Mouse (Mus musculus): ENCODE results near the gene Eno3. TPM values are rescaled to one million over a fixed set of nuclear protein-coding genes. Genes with fewer than 3 reads are reported as not detected.
A peak's percentile ranks its signal among the peaks of the same experiment; 100 is the strongest.

The Eno3 gene
- polyA plus RNA-seq, 1 experiment: 75.8 TPM

DNA sequence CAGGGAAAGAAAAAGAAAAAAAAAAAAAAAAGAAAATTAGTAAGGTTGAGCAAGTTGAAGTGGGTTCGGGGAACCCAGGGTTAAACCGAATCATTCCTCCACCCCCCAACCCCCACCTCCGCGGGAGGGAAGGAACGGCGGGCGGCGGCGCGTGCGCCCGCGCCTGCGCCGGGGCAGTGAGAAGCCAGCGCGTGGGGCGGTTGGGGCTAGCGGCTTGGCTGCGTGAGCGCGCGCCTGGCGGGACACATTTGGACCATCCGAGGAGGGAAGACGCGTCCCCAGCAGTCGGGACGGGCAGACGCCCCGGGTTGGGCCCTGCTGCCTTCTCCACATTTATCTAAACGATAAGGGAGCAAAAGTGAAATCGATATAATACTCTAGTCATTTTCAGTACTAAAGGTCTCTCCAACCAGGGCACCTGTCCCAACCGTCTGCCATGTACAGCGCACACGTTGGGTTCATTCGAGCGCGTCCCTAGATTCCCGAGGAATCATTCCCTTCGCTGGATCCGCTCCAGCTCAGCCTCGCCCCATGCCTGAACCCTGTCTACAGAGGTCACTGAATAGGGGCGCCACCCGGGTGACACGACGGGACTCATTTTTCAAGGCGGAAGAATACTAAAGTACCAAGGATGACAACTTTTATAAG lies 2.0 kb upstream of the Eno3 start:
- under 1% methylated on average over 48 of the region's 48 CpGs for WGBS
- TF ChIP-seq POLR2A (IDR thresholded peaks at IDR 0.05; ENCODE audit: control insufficient read depth, extremely low read depth, insufficient read depth, low read length, poor library complexity) (peak; percentile 78), CTCF (IDR thresholded peaks at IDR 0.05; ENCODE audit: borderline replicate concordance, control insufficient read depth, extremely low read depth, insufficient read depth, low read length, poor library complexity) (no peak)
- peak overlapping the region; percentile 97 for H3K27ac ChIP-seq (ENCODE audit: control insufficient read depth, insufficient read depth, low read length)
- H3K27me3 ChIP-seq (ENCODE audit: control insufficient read depth, insufficient read depth, low read length): no peaks in the 10 kb centered on the region
- H3K36me3 ChIP-seq (ENCODE audit: control insufficient read depth, insufficient read depth, low read length): peaks cover 30% of the 10 kb centered on the region
- peak overlapping the region; percentile 100 for H3K4me3 ChIP-seq (ENCODE audit: control insufficient read depth, insufficient read depth, low read length)
- DNase-seq: peak; percentile 78
- peaks cover 46% of the 10 kb centered on the region for H3K4me1 ChIP-seq (replicated peaks; ENCODE audit: control insufficient read depth, insufficient read depth, low read length)

GRCm38 (mm10) chr11:70655571-70656455 lies 1.2 kb upstream of the Eno3 start:
- H3K4me1 ChIP-seq (replicated peaks; ENCODE audit: control insufficient read depth, insufficient read depth, low read length): peaks cover 40% of the 10 kb centered on the region
- H3K36me3 ChIP-seq (ENCODE audit: control insufficient read depth, insufficient read depth, low read length): peaks cover 23% of the 10 kb centered on the region
- peak overlapping the region; percentile 97 for H3K27ac ChIP-seq (ENCODE audit: control insufficient read depth, insufficient read depth, low read length)
- H3K4me3 ChIP-seq (ENCODE audit: control insufficient read depth, insufficient read depth, low read length): peak overlapping the region; percentile 100
- 5% methylated on average over 60 of the region's 61 CpGs for WGBS
- peak; percentile 66 for DNase-seq
- H3K27me3 ChIP-seq (ENCODE audit: control insufficient read depth, insufficient read depth, low read length): no peaks in the 10 kb centered on the region
- TF ChIP-seq POLR2A (IDR thresholded peaks at IDR 0.05; ENCODE audit: control insufficient read depth, extremely low read depth, insufficient read depth, low read length, poor library complexity) (no peak), CTCF (IDR thresholded peaks at IDR 0.05; ENCODE audit: borderline replicate concordance, control insufficient read depth, extremely low read depth, insufficient read depth, low read length, poor library complexity) (no peak)

- Histone ChIP-seq H3K27me3 (ENCODE audit: control insufficient read depth, insufficient read depth, low read length) (no peaks in the 10 kb centered on the region), H3K27ac (ENCODE audit: control insufficient read depth, insufficient read depth, low read length) (peak overlapping the region; percentile 97; the same call in 1 of the 2 replicates), H3K36me3 (ENCODE audit: control insufficient read depth, insufficient read depth, low read length) (peaks cover 16% of the 10 kb centered on the region), H3K4me3 (ENCODE audit: control insufficient read depth, insufficient read depth, low read length) (peak overlapping the region; percentile 100), H3K4me1 (replicated peaks; ENCODE audit: control insufficient read depth, insufficient read depth, low read length) (peaks cover 35% of the 10 kb centered on the region)
- peak; percentile 16 for DNase-seq
- TF ChIP-seq POLR2A (IDR thresholded peaks at IDR 0.05; ENCODE audit: control insufficient read depth, extremely low read depth, insufficient read depth, low read length, poor library complexity): no peak
- TF ChIP-seq CTCF (IDR thresholded peaks at IDR 0.05; ENCODE audit: borderline replicate concordance, control insufficient read depth, extremely low read depth, insufficient read depth, low read length, poor library complexity): no peak
- 74% methylated on average over 16 of the region's 16 CpGs for WGBS
These were observed 510 bp upstream of the Eno3 start for GRCm38 (mm10) chr11:70656456-70656927.

DNA sequence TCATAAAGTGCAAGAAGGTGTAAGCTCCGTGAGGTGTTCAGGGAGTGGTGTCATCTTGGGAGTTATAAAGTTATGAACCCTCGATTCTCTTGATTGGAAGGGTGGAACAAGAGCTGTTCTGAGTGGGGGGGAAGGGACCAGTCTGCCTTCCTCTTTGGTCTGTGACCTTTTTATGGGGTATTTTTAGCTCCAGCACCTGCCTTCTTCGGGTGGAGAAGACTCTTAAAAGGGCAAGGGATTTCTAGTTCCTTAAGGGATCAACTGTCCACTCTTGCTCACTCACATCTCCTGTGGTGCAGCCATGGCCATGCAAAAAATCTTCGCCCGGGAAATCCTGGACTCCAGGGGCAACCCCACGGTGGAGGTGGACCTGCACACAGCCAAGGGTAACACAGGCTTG lies 571 bp downstream of the Eno3 start:
- TF ChIP-seq CTCF (IDR thresholded peaks at IDR 0.05; ENCODE audit: borderline replicate concordance, control insufficient read depth, extremely low read depth, insufficient read depth, low read length, poor library complexity) (no peak), POLR2A (IDR thresholded peaks at IDR 0.05; ENCODE audit: control insufficient read depth, extremely low read depth, insufficient read depth, low read length, poor library complexity) (no peak)
- H3K4me3 ChIP-seq (ENCODE audit: control insufficient read depth, insufficient read depth, low read length): no peak overlapping the region
- DNase-seq: peak; percentile 24
- no peaks in the 10 kb centered on the region for H3K27me3 ChIP-seq (ENCODE audit: control insufficient read depth, insufficient read depth, low read length)
- 56% methylated on average over 6 of the region's 6 CpGs for WGBS
- H3K36me3 ChIP-seq (ENCODE audit: control insufficient read depth, insufficient read depth, low read length): peaks cover 13% of the 10 kb centered on the region
- peaks cover 31% of the 10 kb centered on the region for H3K4me1 ChIP-seq (replicated peaks; ENCODE audit: control insufficient read depth, insufficient read depth, low read length)
- peak overlapping the region; percentile 20; the same call in 1 of the 2 replicates for H3K27ac ChIP-seq (ENCODE audit: control insufficient read depth, insufficient read depth, low read length)

DNA sequence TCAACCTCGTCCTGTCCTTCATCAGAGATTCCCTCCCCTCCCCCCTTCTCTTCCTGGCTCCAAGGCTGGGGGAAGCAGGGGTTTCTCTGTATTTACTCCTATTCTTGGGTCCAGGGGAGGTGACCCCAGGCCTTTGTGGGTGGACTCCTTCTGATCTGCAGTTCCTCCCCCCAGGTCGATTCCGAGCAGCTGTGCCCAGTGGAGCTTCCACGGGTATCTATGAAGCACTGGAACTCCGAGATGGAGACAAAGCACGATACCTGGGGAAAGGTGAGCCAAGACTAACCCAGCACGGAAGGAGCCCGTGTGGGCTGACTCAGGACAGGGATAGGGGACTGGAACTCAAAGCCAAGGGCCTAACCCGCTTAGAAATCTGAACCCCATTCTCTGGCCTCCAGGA lies 989 bp downstream of the Eno3 start:
- 84% methylated on average over 9 of the region's 9 CpGs for WGBS
- H3K27ac ChIP-seq (ENCODE audit: control insufficient read depth, insufficient read depth, low read length): peak overlapping the region; percentile 20; the same call in 1 of the 2 replicates
- DNase-seq: no peak

GRCm38 (mm10) chr11:70658521-70658920 lies 1.5 kb downstream of the Eno3 start:
- DNase-seq: no peak
- Histone ChIP-seq H3K27me3 (ENCODE audit: control insufficient read depth, insufficient read depth, low read length) (no peaks in the 10 kb centered on the region), H3K36me3 (ENCODE audit: control insufficient read depth, insufficient read depth, low read length) (peaks cover 17% of the 10 kb centered on the region), H3K4me1 (replicated peaks; ENCODE audit: control insufficient read depth, insufficient read depth, low read length) (peaks cover 31% of the 10 kb centered on the region), H3K27ac (ENCODE audit: control insufficient read depth, insufficient read depth, low read length) (no peak overlapping the region), H3K4me3 (ENCODE audit: control insufficient read depth, insufficient read depth, low read length) (no peak overlapping the region)
- no peak for TF ChIP-seq POLR2A (IDR thresholded peaks at IDR 0.05; ENCODE audit: control insufficient read depth, extremely low read depth, insufficient read depth, low read length, poor library complexity)
- TF ChIP-seq CTCF (IDR thresholded peaks at IDR 0.05; ENCODE audit: borderline replicate concordance, control insufficient read depth, extremely low read depth, insufficient read depth, low read length, poor library complexity): no peak
- 21% methylated on average over 5 of the region's 5 CpGs for WGBS

More for the DNA sequence above, 989 bp downstream of the Eno3 start:
- Histone ChIP-seq H3K36me3 (ENCODE audit: control insufficient read depth, insufficient read depth, low read length) (peaks cover 13% of the 10 kb centered on the region), H3K27me3 (ENCODE audit: control insufficient read depth, insufficient read depth, low read length) (no peaks in the 10 kb centered on the region), H3K4me1 (replicated peaks; ENCODE audit: control insufficient read depth, insufficient read depth, low read length) (peaks cover 31% of the 10 kb centered on the region), H3K4me3 (ENCODE audit: control insufficient read depth, insufficient read depth, low read length) (no peak overlapping the region)
- TF ChIP-seq POLR2A (IDR thresholded peaks at IDR 0.05; ENCODE audit: control insufficient read depth, extremely low read depth, insufficient read depth, low read length, poor library complexity) (no peak), CTCF (IDR thresholded peaks at IDR 0.05; ENCODE audit: borderline replicate concordance, control insufficient read depth, extremely low read depth, insufficient read depth, low read length, poor library complexity) (no peak)

All from thymus, adult 2 months (tissue).